12 mouse cellular contexts compared by ENCODE assay signal in genomic region chr11:12435018-12435417, GRCm38 (mm10). TPM values are rescaled to one million over a fixed set of nuclear protein-coding genes. Genes with fewer than 3 reads are reported as not detected.
DNase-seq lines count a peak whose midpoint lies in the region; ATAC-seq lines count a peak whose summit lies in the region.
"Had no signal": no experiment of that assay in that cellular context is flagged by ENCODE, and none has a peak within 500 bp of the region (broad histone marks: within the 10 kb centered on the region; RNA-seq: fewer than 3 reads in every experiment).

No protein-coding gene starts in this region.

- no peak overlapping the region for H3K9ac ChIP-seq in neural tube, embryonic 11.5 days (ENCODE audit: low read length)
- H3K9ac ChIP-seq in stomach, embryonic 16.5 days (ENCODE audit: low read length) = no peak overlapping the region
- H3K9ac ChIP-seq in midbrain, embryonic 11.5 days (ENCODE audit: low read length) = no peak overlapping the region
- H3K9ac ChIP-seq: liver, embryonic 14.5 days; stomach, embryonic 15.5 days had no signal

- no peaks in the 10 kb centered on the region for H3K27me3 ChIP-seq in heart, embryonic 10.5 days (ENCODE audit: insufficient read depth, poor library complexity, severe bottlenecking)
- H3K27me3 ChIP-seq in neural tube, embryonic 11.5 days (ENCODE audit: control insufficient read depth, insufficient read depth, low read length) = no peaks in the 10 kb centered on the region
- H3K27me3 ChIP-seq in stomach, embryonic 16.5 days (ENCODE audit: control insufficient read depth, insufficient read depth, low read length) = no peaks in the 10 kb centered on the region
- H3K27me3 ChIP-seq in midbrain, embryonic 11.5 days (ENCODE audit: control insufficient read depth, insufficient read depth, low read length) = no peaks in the 10 kb centered on the region
- H3K27me3 ChIP-seq: CH12.LX; stomach, embryonic 15.5 days had no signal

- no peaks in the 10 kb centered on the region for H3K36me3 ChIP-seq in heart, embryonic 10.5 days
- H3K36me3 ChIP-seq in neural tube, embryonic 11.5 days (ENCODE audit: control insufficient read depth, insufficient read depth, low read length) = no peaks in the 10 kb centered on the region
- H3K36me3 ChIP-seq in stomach, embryonic 16.5 days (ENCODE audit: control insufficient read depth, insufficient read depth, low read length) = no peaks in the 10 kb centered on the region
- H3K36me3 ChIP-seq in midbrain, embryonic 11.5 days (ENCODE audit: control insufficient read depth, insufficient read depth, low read length) = no peaks in the 10 kb centered on the region
- H3K36me3 ChIP-seq: stomach, embryonic 15.5 days had no signal

- H3K27ac ChIP-seq in heart, embryonic 10.5 days = peak overlapping the region; percentile 81
- no peak overlapping the region for H3K27ac ChIP-seq in neural tube, embryonic 11.5 days (ENCODE audit: low read depth, low read length)
- 0 out of 2 replicates have a peak overlapping the region, but pooled peaks have one; percentile 20 for H3K27ac ChIP-seq in stomach, embryonic 16.5 days (ENCODE audit: low read length)
- H3K27ac ChIP-seq in midbrain, embryonic 11.5 days (ENCODE audit: low read depth, low read length) = no peak overlapping the region
- H3K27ac ChIP-seq: liver, embryonic 14.5 days; stomach, embryonic 15.5 days had no signal

- H3K9me3 ChIP-seq in heart, embryonic 10.5 days = no peaks in the 10 kb centered on the region
- no peaks in the 10 kb centered on the region for H3K9me3 ChIP-seq in neural tube, embryonic 11.5 days (ENCODE audit: control insufficient read depth, low read length)
- no peaks in the 10 kb centered on the region for H3K9me3 ChIP-seq in stomach, embryonic 16.5 days (replicated peaks; ENCODE audit: control insufficient read depth, low read length)
- H3K9me3 ChIP-seq in midbrain, embryonic 11.5 days (ENCODE audit: control insufficient read depth, low read length) = no peaks in the 10 kb centered on the region
- H3K9me3 ChIP-seq: stomach, embryonic 15.5 days had no signal

- 43% methylated on average over 4 of the region's 4 CpGs for WGBS in heart, embryonic 10.5 days
- 59% methylated on average over 4 of the region's 4 CpGs for WGBS in neural tube, embryonic 11.5 days
- 38% methylated on average over 4 of the region's 4 CpGs for WGBS in stomach, embryonic 16.5 days
- 67% methylated on average over 4 of the region's 4 CpGs for WGBS in midbrain, embryonic 11.5 days

- H3K4me3 ChIP-seq in heart, embryonic 10.5 days = no peak overlapping the region
- no peak overlapping the region for H3K4me3 ChIP-seq in neural tube, embryonic 11.5 days (ENCODE audit: low read depth, low read length)
- no peak overlapping the region for H3K4me3 ChIP-seq in stomach, embryonic 16.5 days (replicated peaks; ENCODE audit: low read length)
- no peak overlapping the region for H3K4me3 ChIP-seq in midbrain, embryonic 11.5 days (ENCODE audit: low read depth, low read length)
- H3K4me3 ChIP-seq: stomach, embryonic 15.5 days had no signal

- peaks cover 28% of the 10 kb centered on the region for H3K4me1 ChIP-seq in heart, embryonic 10.5 days
- no peaks in the 10 kb centered on the region for H3K4me1 ChIP-seq in neural tube, embryonic 11.5 days (ENCODE audit: control insufficient read depth, insufficient read depth, low read length)
- H3K4me1 ChIP-seq in stomach, embryonic 16.5 days (ENCODE audit: control insufficient read depth, insufficient read depth, low read length) = peaks cover 6% of the 10 kb centered on the region; the same call in 1 of the 2 replicates
- H3K4me1 ChIP-seq in midbrain, embryonic 11.5 days (ENCODE audit: control insufficient read depth, insufficient read depth, low read length) = peaks cover 4% of the 10 kb centered on the region; the same call in 1 of the 2 replicates

- peak; percentile 59; the same call in 1 of the 2 replicates for ATAC-seq in neural tube, embryonic 11.5 days (ENCODE audit: insufficient read depth, low FRiP score, low TSS enrichment)
- no peak for ATAC-seq in stomach, embryonic 16.5 days (ENCODE audit: insufficient read depth, low FRiP score)
- ATAC-seq in midbrain, embryonic 11.5 days (ENCODE audit: low FRiP score) = no peak

- no peak overlapping the region for H3K4me2 ChIP-seq in neural tube, embryonic 11.5 days (ENCODE audit: low read depth)
- H3K4me2 ChIP-seq in stomach, embryonic 16.5 days (ENCODE audit: low read depth, low read length) = no peak overlapping the region
- no peak overlapping the region for H3K4me2 ChIP-seq in midbrain, embryonic 11.5 days
- H3K4me2 ChIP-seq: stomach, embryonic 15.5 days had no signal

- intact Hi-C loops in heart, postnatal 36 days (cut with DNase I) = no loop called here

- no peak for DNase-seq in heart, embryonic 10.5 days (ENCODE audit: low spot score)
- no peak for DNase-seq in heart, postnatal 36 days
- no peak for DNase-seq in neural tube, embryonic 11.5 days (ENCODE audit: low spot score)
- no peak for DNase-seq in neural tube, embryonic 10.5 days (ENCODE audit: extremely low spot score, low spot score)
- DNase-seq in gastrocnemius, postnatal 25 days = peak; percentile 40
- no peak for DNase-seq in urinary bladder, postnatal 25 days (ENCODE audit: low spot score)
- DNase-seq in midbrain, embryonic 11.5 days (ENCODE audit: low spot score, missing footprints) = no peak
- DNase-seq: midbrain, embryonic 14.5 days had no signal

RNA-seq across cellular contexts. Expression of gene Cobl, which starts 29.7 kb away (rescaled TPM):
- 19.8 and 25.3 TPM in 2 replicates for polyA plus RNA-seq in heart, embryonic 10.5 days (2016; fragmentation: Nextera tagmentation; extraction: Ambion mirVana)
- 10 to 100 TPM; 16.7 to 28.2 TPM for total RNA-seq in heart, postnatal 36 days (2021)
- 2.7 and 5.6 TPM in 2 replicates for polyA plus RNA-seq in neural tube, embryonic 11.5 days (2014; fragmentation: Nextera tagmentation; extraction: Ambion mirVana)
- 10 to 100 TPM; 86.7 to 90.6 TPM for total RNA-seq in gastrocnemius, postnatal 25 days (2021)
- 6.6 and 15.4 TPM in 2 replicates for polyA plus RNA-seq in stomach, embryonic 16.5 days (2015; fragmentation: Nextera tagmentation; extraction: Ambion mirVana)
- polyA plus RNA-seq in midbrain, embryonic 11.5 days (2014; fragmentation: Nextera tagmentation; extraction: Ambion mirVana) = 1.6 and 3.4 TPM in 2 replicates

Comparison
In these comparisons a context has a peak if more than half of its experiments do, and no peak if none do; other contexts are left out.
1. H3K27ac ChIP-seq: peak in heart, embryonic 10.5 days (single experiment) and stomach, embryonic 16.5 days (single experiment); none in neural tube, embryonic 11.5 days (single experiment) and midbrain, embryonic 11.5 days (single experiment).